Mouse (Mus musculus): ENCODE measurements around the gene Slc32a1.

Gene Slc32a1

GRCm38 (mm10) chr2:158610488-158611325 is at the start of gene Slc32a1:
Slc32a1 (plus strand) TSS chr2:158610767.
- no peaks in the 10 kb centered on the region for H3K36me3 ChIP-seq (ENCODE audit: control insufficient read depth, insufficient read depth, low read length, poor library complexity, severe bottlenecking)
- DNase-seq (ENCODE audit: low read depth, low spot score): peak; percentile 36
- no peaks in the 10 kb centered on the region; the same call in 1 of the 2 replicates for H3K27me3 ChIP-seq (ENCODE audit: control insufficient read depth, insufficient read depth, low read length, poor library complexity, severe bottlenecking)

GRCm38 (mm10) chr2:158560801-158561200 is 49.8 kb upstream of the Slc32a1 start:
- no peaks in the 10 kb centered on the region for H3K36me3 ChIP-seq (ENCODE audit: control insufficient read depth, insufficient read depth, low read length, poor library complexity, severe bottlenecking)
- no peaks in the 10 kb centered on the region; the same call in 1 of the 2 replicates for H3K27me3 ChIP-seq (ENCODE audit: control insufficient read depth, insufficient read depth, low read length, poor library complexity, severe bottlenecking)
- no peak for DNase-seq (ENCODE audit: low read depth, low spot score)

GRCm38 (mm10) chr2:158561371-158562144 is 49.0 kb upstream of the Slc32a1 start:
- no peak for DNase-seq (ENCODE audit: low read depth, low spot score)
- Histone ChIP-seq H3K36me3 (ENCODE audit: control insufficient read depth, insufficient read depth, low read length, poor library complexity, severe bottlenecking) (no peaks in the 10 kb centered on the region), H3K27me3 (ENCODE audit: control insufficient read depth, insufficient read depth, low read length, poor library complexity, severe bottlenecking) (no peaks in the 10 kb centered on the region; the same call in 1 of the 2 replicates)

- Histone ChIP-seq H3K27me3 (ENCODE audit: control insufficient read depth, insufficient read depth, low read length, poor library complexity, severe bottlenecking) (no peaks in the 10 kb centered on the region), H3K36me3 (ENCODE audit: control insufficient read depth, insufficient read depth, low read length, poor library complexity, severe bottlenecking) (no peaks in the 10 kb centered on the region)
- DNase-seq (ENCODE audit: low read depth, low spot score): peak; percentile 51
Observed at GRCm38 (mm10) chr2:158570421-158571081, 40.0 kb upstream of the Slc32a1 start.

GRCm38 (mm10) chr2:158579979-158580378 is 30.6 kb upstream of the Slc32a1 start:
- H3K36me3 ChIP-seq (ENCODE audit: control insufficient read depth, insufficient read depth, low read length, poor library complexity, severe bottlenecking): no peaks in the 10 kb centered on the region
- no peak for DNase-seq (ENCODE audit: low read depth, low spot score)
- H3K27me3 ChIP-seq (ENCODE audit: control insufficient read depth, insufficient read depth, low read length, poor library complexity, severe bottlenecking): no peaks in the 10 kb centered on the region

- no peaks in the 10 kb centered on the region for H3K27me3 ChIP-seq (ENCODE audit: control insufficient read depth, insufficient read depth, low read length, poor library complexity, severe bottlenecking)
- DNase-seq (ENCODE audit: low read depth, low spot score): no peak
- H3K36me3 ChIP-seq (ENCODE audit: control insufficient read depth, insufficient read depth, low read length, poor library complexity, severe bottlenecking): no peaks in the 10 kb centered on the region
Observed at GRCm38 (mm10) chr2:158584621-158585358, 25.8 kb upstream of the Slc32a1 start.

GRCm38 (mm10) chr2:158588524-158589271 is 21.9 kb upstream of the Slc32a1 start:
- H3K36me3 ChIP-seq (ENCODE audit: control insufficient read depth, insufficient read depth, low read length, poor library complexity, severe bottlenecking): no peaks in the 10 kb centered on the region
- no peak for DNase-seq (ENCODE audit: low read depth, low spot score)
- H3K27me3 ChIP-seq (ENCODE audit: control insufficient read depth, insufficient read depth, low read length, poor library complexity, severe bottlenecking): no peaks in the 10 kb centered on the region

- Histone ChIP-seq H3K36me3 (ENCODE audit: control insufficient read depth, insufficient read depth, low read length, poor library complexity, severe bottlenecking) (no peaks in the 10 kb centered on the region), H3K27me3 (ENCODE audit: control insufficient read depth, insufficient read depth, low read length, poor library complexity, severe bottlenecking) (no peaks in the 10 kb centered on the region)
- DNase-seq (ENCODE audit: low read depth, low spot score): no peak
Observed at GRCm38 (mm10) chr2:158590495-158590894, 20.1 kb upstream of the Slc32a1 start.

GRCm38 (mm10) chr2:158591286-158591685 is 19.3 kb upstream of the Slc32a1 start:
- no peak for DNase-seq (ENCODE audit: low read depth, low spot score)
- no peaks in the 10 kb centered on the region for H3K27me3 ChIP-seq (ENCODE audit: control insufficient read depth, insufficient read depth, low read length, poor library complexity, severe bottlenecking)
- H3K36me3 ChIP-seq (ENCODE audit: control insufficient read depth, insufficient read depth, low read length, poor library complexity, severe bottlenecking): no peaks in the 10 kb centered on the region

GRCm38 (mm10) chr2:158593371-158593770 is 17.2 kb upstream of the Slc32a1 start:
- H3K36me3 ChIP-seq (ENCODE audit: control insufficient read depth, insufficient read depth, low read length, poor library complexity, severe bottlenecking): no peaks in the 10 kb centered on the region
- no peaks in the 10 kb centered on the region for H3K27me3 ChIP-seq (ENCODE audit: control insufficient read depth, insufficient read depth, low read length, poor library complexity, severe bottlenecking)
- no peak for DNase-seq (ENCODE audit: low read depth, low spot score)

- DNase-seq (ENCODE audit: low read depth, low spot score): no peak
- no peaks in the 10 kb centered on the region for H3K36me3 ChIP-seq (ENCODE audit: control insufficient read depth, insufficient read depth, low read length, poor library complexity, severe bottlenecking)
Observed at GRCm38 (mm10) chr2:158595103-158595502, 15.5 kb upstream of the Slc32a1 start.

GRCm38 (mm10) chr2:158595577-158595976 is 15.0 kb upstream of the Slc32a1 start:
- no peak for DNase-seq (ENCODE audit: low read depth, low spot score)
- Histone ChIP-seq H3K36me3 (ENCODE audit: control insufficient read depth, insufficient read depth, low read length, poor library complexity, severe bottlenecking) (no peaks in the 10 kb centered on the region), H3K27me3 (ENCODE audit: control insufficient read depth, insufficient read depth, low read length, poor library complexity, severe bottlenecking) (no peaks in the 10 kb centered on the region)

More at GRCm38 (mm10) chr2:158595103-158595502, 15.5 kb upstream of the Slc32a1 start:
- H3K27me3 ChIP-seq (ENCODE audit: control insufficient read depth, insufficient read depth, low read length, poor library complexity, severe bottlenecking): no peaks in the 10 kb centered on the region

GRCm38 (mm10) chr2:158596803-158597202 is 13.8 kb upstream of the Slc32a1 start:
- Histone ChIP-seq H3K36me3 (ENCODE audit: control insufficient read depth, insufficient read depth, low read length, poor library complexity, severe bottlenecking) (no peaks in the 10 kb centered on the region), H3K27me3 (ENCODE audit: control insufficient read depth, insufficient read depth, low read length, poor library complexity, severe bottlenecking) (no peaks in the 10 kb centered on the region)
- no peak for DNase-seq (ENCODE audit: low read depth, low spot score)

- H3K27me3 ChIP-seq (ENCODE audit: control insufficient read depth, insufficient read depth, low read length, poor library complexity, severe bottlenecking): no peaks in the 10 kb centered on the region
- no peaks in the 10 kb centered on the region for H3K36me3 ChIP-seq (ENCODE audit: control insufficient read depth, insufficient read depth, low read length, poor library complexity, severe bottlenecking)
- DNase-seq (ENCODE audit: low read depth, low spot score): no peak
Observed at GRCm38 (mm10) chr2:158600517-158600916, 10.1 kb upstream of the Slc32a1 start.

All from splenic B cell, adult 2 months (primary cell).